Mouse (Mus musculus) bone marrow macrophage, adult 2 months (primary cell): ENCODE results near the gene Fgf11.

Source experiments
- CTCF ChIP-seq: IDR thresholded peaks from 2 replicates; pipeline ENCODE4 v1.5.1; 2012; ENCODE audit warnings: low read depth, mild to moderate bottlenecking, low read length, moderate library complexity
- POLR2A ChIP-seq: IDR thresholded peaks from 2 replicates; pipeline ENCODE4 v1.6.1; 2012; ENCODE audit warnings: mild to moderate bottlenecking, low read depth, low read length, borderline replicate concordance

DNA sequence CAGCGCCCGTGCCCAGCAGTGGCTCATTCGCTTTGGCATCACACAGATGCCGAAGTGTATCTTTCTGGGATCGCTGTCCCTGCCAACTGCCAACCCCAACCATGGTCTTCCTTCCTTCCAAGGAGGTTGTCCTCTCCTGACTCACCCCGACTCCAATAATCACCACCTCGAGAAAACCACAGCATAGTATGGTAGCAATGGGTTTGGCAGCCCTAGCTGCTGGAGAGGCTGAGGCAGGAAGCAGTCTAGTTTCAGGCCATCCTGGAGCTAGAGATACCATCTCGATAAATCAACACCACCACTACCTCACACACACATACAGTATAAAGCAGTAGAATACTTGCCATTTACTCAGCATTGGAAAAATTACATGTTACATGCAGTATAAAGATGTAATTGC, 17.2 kb upstream of the Fgf11 start:
- TF ChIP-seq POLR2A (no peak), CTCF (no peak)
